Mouse (Mus musculus): ENCODE measurements around the gene Spred2.

DNA sequence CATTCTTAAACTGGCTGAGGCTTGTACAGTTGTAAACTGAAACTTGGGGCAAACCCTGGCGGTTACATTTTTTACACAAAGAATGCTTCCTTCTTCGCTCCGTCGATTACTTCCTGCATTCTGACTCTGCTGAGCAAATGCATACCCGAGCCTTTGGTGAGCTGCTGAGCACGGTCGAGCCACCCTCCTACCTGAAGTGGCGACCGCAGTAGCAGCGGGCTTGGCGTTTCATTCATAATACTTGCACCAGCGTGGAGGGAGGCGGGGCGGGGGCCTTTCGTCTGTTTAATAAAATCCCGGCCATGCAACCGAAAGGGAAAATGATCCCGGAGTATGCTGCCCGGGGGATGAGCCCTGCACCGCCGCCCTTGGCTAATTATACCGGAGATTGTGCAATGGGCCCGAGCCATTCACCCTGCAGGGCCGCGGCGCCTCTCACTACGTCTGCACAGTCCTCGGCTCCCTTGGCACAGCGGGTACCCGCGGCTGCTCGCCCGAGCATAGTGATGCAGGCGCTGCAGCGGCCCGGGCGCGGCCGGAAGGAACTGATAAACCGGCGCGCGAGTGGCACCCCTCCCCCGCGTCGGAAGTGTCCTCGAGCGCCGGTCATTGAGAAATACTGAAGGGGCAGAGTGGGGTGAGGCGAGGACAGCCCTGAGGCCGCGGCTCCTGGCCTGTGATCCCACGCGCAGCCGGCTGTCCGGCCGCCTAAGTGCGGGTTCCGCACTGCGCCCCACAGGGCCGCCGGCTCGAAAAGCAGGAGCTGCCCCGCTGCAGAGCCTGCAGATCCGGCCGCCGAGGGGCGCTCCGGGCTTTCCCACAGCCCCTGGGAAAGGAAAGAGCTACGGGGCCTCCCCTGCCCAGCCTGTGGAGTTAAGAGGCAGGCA lies 4.1 kb upstream of the Spred2 start:
- peak; percentile 79 for TF ChIP-seq CTCF (IDR thresholded peaks at IDR 0.05; ENCODE audit: low read depth)
- peak; percentile 24 for TF ChIP-seq EP300 (optimal IDR thresholded peaks at IDR 0.05)

All from stomach, postnatal 0 days (tissue).